In genomic region chr1:178590229-178591171, GRCm38 (mm10) we compare ENCODE assay signal across 8 mouse cellular contexts.
DNase-seq lines count a peak whose midpoint lies in the region; ATAC-seq and TF ChIP-seq lines count a peak whose summit lies in the region.
"Had no signal": no experiment of that assay in that cellular context is flagged by ENCODE, and none has a peak within 500 bp of the region (broad histone marks: within the 10 kb centered on the region; RNA-seq: fewer than 3 reads in every experiment).

No protein-coding gene starts in this region.

- no peak overlapping the region for H3K4me3 ChIP-seq in lung, postnatal 0 days (ENCODE audit: low read depth, low read length)
- H3K4me3 ChIP-seq in neural tube, embryonic 13.5 days, result no peak overlapping the region

- H3K9ac ChIP-seq in lung, postnatal 0 days (replicated peaks; ENCODE audit: low read depth), result no peak overlapping the region
- H3K9ac ChIP-seq in neural tube, embryonic 13.5 days, result no peak overlapping the region

- peak; percentile 15 for DNase-seq in lung, postnatal 0 days (ENCODE audit: low spot score)
- DNase-seq in lung, postnatal 4 days, result no peak
- DNase-seq in ZHBTc4 (ENCODE audit: low read depth, low spot score), result peak; percentile 79
- DNase-seq in kidney, adult 18-20 months, result peak; percentile 4
- DNase-seq in right cerebral cortex, adult 18-20 months, result no peak
- DNase-seq: heart, postnatal 4 days had no signal

- no peak for ATAC-seq in lung, postnatal 0 days
- peak; percentile 52 for ATAC-seq in neural tube, embryonic 13.5 days (ENCODE audit: low read depth)
- ATAC-seq in activated CD4-positive, CD25-positive, alpha-beta regulatory T cell, adult 4 months, result no peak

- no peak for TF ChIP-seq CTCF in lung, postnatal 0 days (IDR thresholded peaks at IDR 0.05)

- H3K27me3 ChIP-seq in lung, postnatal 0 days (replicated peaks; ENCODE audit: insufficient read depth, low read length), result no peaks in the 10 kb centered on the region
- H3K27me3 ChIP-seq in neural tube, embryonic 13.5 days, result no peaks in the 10 kb centered on the region

- no peaks in the 10 kb centered on the region for H3K4me1 ChIP-seq in lung, postnatal 0 days (ENCODE audit: insufficient read depth, low read depth, low read length)
- peaks cover 22% of the 10 kb centered on the region for H3K4me1 ChIP-seq in neural tube, embryonic 13.5 days (replicated peaks)

- no peak overlapping the region for H3K4me2 ChIP-seq in lung, postnatal 0 days (replicated peaks; ENCODE audit: low read depth, low read length)
- no peak overlapping the region for H3K4me2 ChIP-seq in neural tube, embryonic 13.5 days

- no peaks in the 10 kb centered on the region for H3K9me3 ChIP-seq in lung, postnatal 0 days (ENCODE audit: low read length)
- 0 out of 2 replicates have a peak, but pooled peaks cover under 1% of the 10 kb centered on the region for H3K9me3 ChIP-seq in neural tube, embryonic 13.5 days

- no peak overlapping the region for H3K27ac ChIP-seq in lung, postnatal 0 days (ENCODE audit: low read length)
- no peak overlapping the region for H3K27ac ChIP-seq in neural tube, embryonic 13.5 days (replicated peaks)

- 62% methylated on average over 13 of the region's 13 CpGs for WGBS in lung, postnatal 0 days
- 54% methylated on average over 13 of the region's 13 CpGs for WGBS in neural tube, embryonic 13.5 days

- no peaks in the 10 kb centered on the region for H3K36me3 ChIP-seq in lung, postnatal 0 days (ENCODE audit: insufficient read depth, low read length)
- H3K36me3 ChIP-seq in neural tube, embryonic 13.5 days, result no peaks in the 10 kb centered on the region

- TF ChIP-seq EP300 in lung, postnatal 0 days (IDR thresholded peaks at IDR 0.05), result no peak

Comparison
In these comparisons a context has a peak if more than half of its experiments do, and no peak if none do; other contexts are left out.
1. DNase-seq: peak in lung, postnatal 0 days (single experiment), ZHBTc4 (single experiment) and kidney, adult 18-20 months (single experiment); none in lung, postnatal 4 days (0 of 2) and right cerebral cortex, adult 18-20 months (single experiment).